Mouse (Mus musculus) E14TG2a.4 (cell line): ENCODE measurements at regions not wholly inside any gene's neighbourhood (a gene's known extent, or its start where the extent isn't known, plus 50 kb on each side); places are given as distances from the start of the nearest gene placed in this dataset.

ENCODE experiments used
- CTCF ChIP-seq: conservative IDR thresholded peaks from 2 replicates; pipeline ENCODE4 v1.5.1; 2014; ENCODE audit warnings: low read length
- NANOG ChIP-seq: IDR thresholded peaks from 2 replicates; pipeline ENCODE4 v1.6.1; 2014; ENCODE audit warnings: borderline replicate concordance, low read length, mixed read lengths
- POU5F1 ChIP-seq: IDR thresholded peaks from 2 replicates; pipeline ENCODE4 v1.6.1; 2014; ENCODE audit warnings: low read length, borderline replicate concordance

DNA sequence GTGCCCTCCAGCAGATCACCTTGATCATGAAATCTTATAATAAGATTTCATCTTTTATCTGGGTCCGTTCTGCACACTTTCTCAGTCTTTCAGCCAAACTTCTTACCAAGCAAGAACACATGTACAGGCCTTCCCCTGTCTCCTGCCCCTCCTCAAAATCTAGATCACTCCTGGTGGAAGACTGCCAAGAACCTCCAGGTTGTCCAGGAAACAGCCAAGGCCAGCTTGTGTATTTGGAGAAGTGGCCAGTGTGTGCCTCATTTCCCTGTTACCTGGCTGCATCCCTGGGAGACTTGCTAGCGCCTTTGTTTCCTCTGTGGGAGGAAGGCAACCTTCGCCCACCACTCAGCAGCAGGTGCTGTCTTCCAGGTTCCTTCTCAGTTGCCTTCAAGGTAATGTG lies 58.5 kb upstream of the Igsf9b start:
- TF ChIP-seq CTCF (no peak), POU5F1 (no peak), NANOG (no peak)
